Mouse (Mus musculus): ENCODE measurements around the gene 2610301B20Rik. TPM values are rescaled to one million over a fixed set of nuclear protein-coding genes. Genes with fewer than 3 reads are reported as not detected.

Gene 2610301B20Rik
- total RNA-seq, 2 experiments from 2014 or later = 32.4 to 33.3 TPM

Small RNAs within 50 kb of the gene (microRNA-seq; reads per million reads assigned to microRNA genes)
- gene Mir3471-1 = 0 reads per million in 2 experiments
- 10.2 reads per million in 2 experiments for gene n-TSaga9

Measured in layer of hippocampus, postnatal 14 days (tissue).